In genomic region chr5:107121086-107121485, GRCm38 (mm10) we compare ENCODE assay signal across 10 mouse cellular contexts.
DNase-seq lines count a peak whose midpoint lies in the region; ATAC-seq and TF ChIP-seq lines count a peak whose summit lies in the region.
"Had no signal": no experiment of that assay in that cellular context is flagged by ENCODE, and none has a peak within 500 bp of the region (broad histone marks: within the 10 kb centered on the region; RNA-seq: fewer than 3 reads in every experiment).

No protein-coding gene starts in this region.

- ATAC-seq in heart, embryonic 12.5 days (ENCODE audit: insufficient number of reproducible peaks, low FRiP score) = no peak
- no peak for ATAC-seq in heart, embryonic 14.5 days (ENCODE audit: insufficient number of reproducible peaks, insufficient read depth, low FRiP score, low read depth)
- ATAC-seq in lung, postnatal 0 days = peak; percentile 82
- ATAC-seq in hindbrain, postnatal 0 days = no peak
- ATAC-seq in forebrain, embryonic 12.5 days (ENCODE audit: low FRiP score) = no peak
- ATAC-seq: intestine, postnatal 0 days had no signal

- DNase-seq in heart, adult 8-10 months (ENCODE audit: low spot score) = no peak
- DNase-seq in NIH3T3 (ENCODE audit: low read depth) = peak; percentile 33
- DNase-seq in lung, postnatal 0 days (ENCODE audit: low spot score) = peak; percentile 94
- DNase-seq in hindbrain, postnatal 0 days (ENCODE audit: low spot score) = no peak
- no peak for DNase-seq in adrenal gland, postnatal 36 days
- DNase-seq: right cerebral cortex, postnatal 25 days had no signal

- no peak overlapping the region for H3K9ac ChIP-seq in heart, embryonic 12.5 days
- no peak overlapping the region for H3K9ac ChIP-seq in heart, embryonic 14.5 days (ENCODE audit: low read length)
- no peak overlapping the region for H3K9ac ChIP-seq in lung, postnatal 0 days (replicated peaks; ENCODE audit: low read depth)
- H3K9ac ChIP-seq in hindbrain, postnatal 0 days (replicated peaks; ENCODE audit: low read length) = no peak overlapping the region
- H3K9ac ChIP-seq in forebrain, embryonic 12.5 days = no peak overlapping the region

- no peaks in the 10 kb centered on the region for H3K9me3 ChIP-seq in heart, embryonic 12.5 days (replicated peaks)
- H3K9me3 ChIP-seq in heart, embryonic 14.5 days (ENCODE audit: control insufficient read depth, low read length) = no peaks in the 10 kb centered on the region
- no peaks in the 10 kb centered on the region for H3K9me3 ChIP-seq in lung, postnatal 0 days (ENCODE audit: low read length)
- no peaks in the 10 kb centered on the region for H3K9me3 ChIP-seq in hindbrain, postnatal 0 days (ENCODE audit: low read length)
- H3K9me3 ChIP-seq in forebrain, embryonic 12.5 days = no peaks in the 10 kb centered on the region

- TF ChIP-seq CTCF in lung, postnatal 0 days (IDR thresholded peaks at IDR 0.05) = no peak
- no peak for TF ChIP-seq CTCF in hindbrain, postnatal 0 days (IDR thresholded peaks at IDR 0.05; ENCODE audit: low read depth)

- peak overlapping the region; percentile 67 for H3K27ac ChIP-seq in heart, embryonic 12.5 days (ENCODE audit: poor library complexity, severe bottlenecking)
- peak overlapping the region; percentile 20 to 49 for H3K27ac ChIP-seq in heart, embryonic 14.5 days (replicated peaks in 1 of 2; ENCODE audit: control insufficient read depth in 1 of 2, insufficient read depth in 1 of 2, low read depth in 2 of 2, low read length in 2 of 2)
- H3K27ac ChIP-seq in lung, postnatal 0 days (ENCODE audit: low read length) = peak overlapping the region; percentile 77
- no peak overlapping the region for H3K27ac ChIP-seq in hindbrain, postnatal 0 days
- no peak overlapping the region for H3K27ac ChIP-seq in forebrain, embryonic 12.5 days

- no peak overlapping the region for H3K4me3 ChIP-seq in heart, embryonic 12.5 days
- H3K4me3 ChIP-seq in heart, embryonic 14.5 days (ENCODE audit: control insufficient read depth in 1 of 2, insufficient read depth in 1 of 2, low read depth in 1 of 2, low read length in 2 of 2) = no peak overlapping the region
- no peak overlapping the region for H3K4me3 ChIP-seq in lung, postnatal 0 days (ENCODE audit: low read depth, low read length)
- no peak overlapping the region for H3K4me3 ChIP-seq in hindbrain, postnatal 0 days (ENCODE audit: low read length)
- H3K4me3 ChIP-seq in forebrain, embryonic 12.5 days (replicated peaks) = no peak overlapping the region

- peak; percentile 99 for TF ChIP-seq EP300 in lung, postnatal 0 days (IDR thresholded peaks at IDR 0.05)

- peaks cover 24% of the 10 kb centered on the region for H3K36me3 ChIP-seq in heart, embryonic 12.5 days
- peaks cover 23% of the 10 kb centered on the region for H3K36me3 ChIP-seq in heart, embryonic 14.5 days (ENCODE audit: control insufficient read depth, insufficient read depth, low read length)
- no peaks in the 10 kb centered on the region for H3K36me3 ChIP-seq in lung, postnatal 0 days (ENCODE audit: insufficient read depth, low read length)
- no peaks in the 10 kb centered on the region for H3K36me3 ChIP-seq in hindbrain, postnatal 0 days (ENCODE audit: insufficient read depth, low read length)
- H3K36me3 ChIP-seq in forebrain, embryonic 12.5 days (replicated peaks) = no peaks in the 10 kb centered on the region

- no peak overlapping the region for H3K4me2 ChIP-seq in heart, embryonic 12.5 days
- H3K4me2 ChIP-seq in heart, embryonic 14.5 days (ENCODE audit: low read length) = no peak overlapping the region
- no peak overlapping the region for H3K4me2 ChIP-seq in lung, postnatal 0 days (replicated peaks; ENCODE audit: low read depth, low read length)
- no peak overlapping the region for H3K4me2 ChIP-seq in hindbrain, postnatal 0 days (ENCODE audit: low read depth, low read length)
- no peak overlapping the region for H3K4me2 ChIP-seq in forebrain, embryonic 12.5 days

- 54% methylated on average over 10 of the region's 10 CpGs for WGBS in heart, embryonic 12.5 days
- WGBS in heart, embryonic 14.5 days = 51% methylated on average over 10 of the region's 10 CpGs
- 14% methylated on average over 10 of the region's 10 CpGs for WGBS in lung, postnatal 0 days
- WGBS in hindbrain, postnatal 0 days = 70% methylated on average over 10 of the region's 10 CpGs
- 79% methylated on average over 10 of the region's 10 CpGs for WGBS in forebrain, embryonic 12.5 days

- H3K27me3 ChIP-seq in heart, embryonic 12.5 days (replicated peaks) = no peaks in the 10 kb centered on the region
- no peaks in the 10 kb centered on the region for H3K27me3 ChIP-seq in heart, embryonic 14.5 days (ENCODE audit: control insufficient read depth, insufficient read depth, low read length)
- H3K27me3 ChIP-seq in lung, postnatal 0 days (replicated peaks; ENCODE audit: insufficient read depth, low read length) = no peaks in the 10 kb centered on the region
- H3K27me3 ChIP-seq in hindbrain, postnatal 0 days (ENCODE audit: insufficient read depth, low read length) = no peaks in the 10 kb centered on the region
- no peaks in the 10 kb centered on the region for H3K27me3 ChIP-seq in forebrain, embryonic 12.5 days

- H3K4me1 ChIP-seq in heart, embryonic 12.5 days (replicated peaks) = peaks cover 40% of the 10 kb centered on the region
- peaks cover 8 to 25% of the 10 kb centered on the region in 2 experiments for H3K4me1 ChIP-seq in heart, embryonic 14.5 days (ENCODE audit: control insufficient read depth in 2 of 2, insufficient read depth in 2 of 2, low read length in 2 of 2)
- H3K4me1 ChIP-seq in lung, postnatal 0 days (ENCODE audit: insufficient read depth, low read depth, low read length) = peaks cover 10% of the 10 kb centered on the region
- no peaks in the 10 kb centered on the region for H3K4me1 ChIP-seq in hindbrain, postnatal 0 days (ENCODE audit: insufficient read depth, low read length)
- H3K4me1 ChIP-seq in forebrain, embryonic 12.5 days = peaks cover 10% of the 10 kb centered on the region; the same call in 1 of the 2 replicates

Comparison
In these comparisons a context has a peak if more than half of its experiments do, and no peak if none do; other contexts are left out.
1. H3K27ac ChIP-seq: peak in heart, embryonic 12.5 days (single experiment), heart, embryonic 14.5 days (2 of 2) and lung, postnatal 0 days (single experiment); none in hindbrain, postnatal 0 days (single experiment) and forebrain, embryonic 12.5 days (single experiment).
2. DNase-seq: peak in NIH3T3 (single experiment) and lung, postnatal 0 days (single experiment); none in heart, adult 8-10 months (single experiment), hindbrain, postnatal 0 days (single experiment) and adrenal gland, postnatal 36 days (0 of 2).